Mouse (Mus musculus): ENCODE results near the gene Abcc3. TPM values are rescaled to one million over a fixed set of nuclear protein-coding genes. Genes with fewer than 3 reads are reported as not detected.

Abcc3 gene
- polyA plus RNA-seq (2012; rRNA removed) = 3.3 and 3.4 TPM in 2 replicates

GRCm38 (mm10) chr11:94392672-94393109, at the start of gene Abcc3:
TSS of gene Abcc3 (minus strand) at chr11:94392997.

DNA sequence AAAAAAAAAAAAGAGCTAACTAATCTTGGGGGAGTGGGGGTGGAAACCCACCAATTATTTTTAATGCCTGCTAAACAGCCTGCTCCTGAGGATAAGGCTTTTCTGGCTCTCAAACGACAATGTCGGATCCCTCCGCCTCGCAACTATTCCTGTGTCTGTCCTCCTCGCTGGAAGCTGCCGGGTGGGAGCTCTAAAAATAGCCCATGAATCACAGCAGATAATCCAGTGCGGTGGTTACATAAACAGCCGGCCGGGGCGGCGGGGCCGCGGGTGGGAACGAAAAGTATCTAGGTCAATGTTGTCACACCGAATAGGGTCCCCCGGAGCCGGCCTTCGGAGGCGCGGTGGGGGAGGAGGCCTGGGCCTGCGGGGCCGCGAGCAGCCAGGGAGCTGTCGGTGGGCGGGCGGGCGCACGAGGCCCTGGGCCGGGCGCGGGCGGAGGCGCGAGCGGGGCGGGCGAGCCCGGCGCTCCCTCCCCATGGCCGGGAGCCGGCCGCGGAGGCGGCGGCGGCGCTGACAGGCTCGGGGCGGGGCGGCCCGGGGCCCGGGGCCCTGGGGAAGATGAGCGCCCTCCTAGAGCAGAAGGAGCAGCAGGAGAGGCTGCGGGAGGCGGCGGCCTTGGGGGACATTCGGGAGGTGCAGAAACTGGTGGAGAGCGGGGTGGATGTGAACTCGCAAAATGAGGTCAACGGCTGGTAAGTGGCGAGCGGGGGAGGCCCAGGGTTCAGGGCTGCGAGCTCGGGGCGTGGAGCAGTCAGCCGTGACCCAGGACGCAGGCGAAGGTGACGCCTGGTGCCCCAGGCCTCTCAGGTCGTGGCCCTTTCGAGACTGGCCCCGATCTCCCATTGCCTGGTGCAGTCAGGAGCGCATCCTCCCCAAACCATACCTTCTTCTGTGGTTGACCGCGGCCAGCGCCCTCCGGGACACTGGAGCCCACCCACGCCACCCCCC, 64.8 kb downstream of the Abcc3 start, which contains the start of gene Ankrd40:
Gene Ankrd40 (plus strand): TSS at position 309 of the 951 bp plus-strand sequence.

DNA sequence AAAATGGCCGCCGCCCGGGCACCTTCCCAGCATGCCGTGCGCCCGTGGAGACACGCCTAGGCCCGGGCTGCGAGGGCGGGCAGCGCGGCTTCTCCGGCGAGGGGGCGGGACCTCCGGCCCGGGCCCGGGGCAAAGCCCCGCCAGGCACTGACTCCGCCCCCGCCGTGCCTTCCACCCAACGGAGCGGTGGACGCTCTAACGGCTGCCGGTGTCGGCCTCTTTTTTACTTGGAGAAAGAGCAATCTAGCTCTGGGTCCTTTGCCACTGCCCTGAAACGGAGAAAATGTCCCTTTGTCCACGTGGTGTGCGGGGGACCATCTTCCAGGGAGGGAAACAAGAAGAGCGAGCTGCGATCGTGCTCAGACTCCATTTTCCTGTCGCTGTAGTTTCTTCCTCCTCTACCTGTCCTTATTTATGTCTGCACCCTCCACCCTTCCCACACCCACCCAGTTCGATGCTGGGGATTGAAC, 70.8 kb downstream of the Abcc3 start, which contains the start of gene Luc7l3:
Gene Luc7l3 (minus strand): TSS at position 58 of the 470 bp plus-strand sequence.

Other genes starting within 250 kb of the Abcc3 start
- gene Tob1, start 181.5 kb downstream of the Abcc3 start, polyA plus RNA-seq (2012; rRNA removed) = 8.1 and 8.2 TPM in 2 replicates
- gene Wfikkn2, start 147.0 kb downstream of the Abcc3 start, polyA plus RNA-seq (2012; rRNA removed) = 0.12 and 0.20 TPM in 2 replicates
- gene Gm21885, start 111.1 kb downstream of the Abcc3 start, polyA plus RNA-seq (2012; rRNA removed) = not detected in 2 replicates
- gene Luc7l3, start 71.0 kb downstream of the Abcc3 start, polyA plus RNA-seq (2012; rRNA removed) = 48.2 and 48.8 TPM in 2 replicates
- gene Ankrd40, start 65.0 kb downstream of the Abcc3 start, polyA plus RNA-seq (2012; rRNA removed) = 10.9 and 13.3 TPM in 2 replicates
- gene Cacna1g, start 81.2 kb upstream of the Abcc3 start, polyA plus RNA-seq (2012; rRNA removed) = 6.3 and 7.3 TPM in 2 replicates
- gene Spata20, start 93.2 kb upstream of the Abcc3 start, polyA plus RNA-seq (2012; rRNA removed) = not detected in 2 replicates
- gene Epn3, start 107.0 kb upstream of the Abcc3 start, polyA plus RNA-seq (2012; rRNA removed) = 0.02 and 0.05 TPM in 2 replicates
- 0.06 and 0.08 TPM in 2 replicates for gene Mycbpap, start 128.7 kb upstream of the Abcc3 start, polyA plus RNA-seq (2012; rRNA removed)
- gene Rsad1, start 156.3 kb upstream of the Abcc3 start, polyA plus RNA-seq (2012; rRNA removed) = 1.1 and 1.5 TPM in 2 replicates
- gene Chad, start 172.1 kb upstream of the Abcc3 start, polyA plus RNA-seq (2012; rRNA removed) = 0.02 and 0.06 TPM in 2 replicates
- gene Acsf2, start 208.9 kb upstream of the Abcc3 start, polyA plus RNA-seq (2012; rRNA removed) = 3.5 and 4.0 TPM in 2 replicates
- 54.1 and 56.5 TPM in 2 replicates for gene Lrrc59, start 236.8 kb upstream of the Abcc3 start, polyA plus RNA-seq (2012; rRNA removed)

Data from liver, embryonic 14 days (tissue).